Mouse (Mus musculus): ENCODE data around the gene Hist1h2be.
"Not testable (repeated sequence)": the region's sequence is repeated elsewhere in the genome, so short reads cannot be mapped to it uniquely, and the experiment has no call there.

Hist1h2be gene

DNA sequence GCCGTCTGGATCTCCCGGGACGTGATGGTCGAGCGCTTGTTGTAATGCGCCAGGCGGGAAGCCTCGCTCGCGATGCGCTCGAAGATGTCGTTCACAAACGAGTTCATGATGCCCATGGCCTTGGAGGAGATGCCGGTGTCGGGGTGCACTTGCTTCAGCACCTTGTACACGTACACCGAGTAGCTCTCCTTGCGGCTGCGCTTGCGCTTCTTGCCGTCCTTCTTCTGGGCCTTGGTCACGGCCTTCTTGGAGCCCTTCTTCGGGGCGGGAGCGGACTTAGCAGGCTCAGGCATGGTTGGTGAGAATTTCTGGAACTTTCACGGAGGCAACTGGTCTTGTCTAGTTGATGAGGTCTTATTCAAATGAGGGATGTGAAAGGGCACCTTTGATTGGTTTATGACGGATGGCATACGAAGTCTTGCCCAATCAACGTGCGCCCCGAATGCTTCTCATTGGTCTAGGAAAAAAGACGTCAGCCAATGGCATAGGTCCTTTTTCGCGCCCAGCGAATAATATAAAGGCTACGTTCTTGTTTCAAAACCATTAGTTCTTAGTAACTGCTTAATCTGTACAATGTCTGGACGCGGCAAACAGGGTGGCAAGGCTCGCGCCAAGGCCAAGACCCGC is 46.9 kb downstream of the Hist1h2be start, which contains the start of the genes Hist1h2bf and Hist1h2ad:
Hist1h2bf (minus strand) TSS at position 299 of the 627 bp plus-strand sequence.
Hist1h2ad (plus strand) TSS at position 484 of the 627 bp plus-strand sequence.
- peak; percentile 94 for DNase-seq (ENCODE audit: extremely low read depth, low read depth, low spot score)

DNA sequence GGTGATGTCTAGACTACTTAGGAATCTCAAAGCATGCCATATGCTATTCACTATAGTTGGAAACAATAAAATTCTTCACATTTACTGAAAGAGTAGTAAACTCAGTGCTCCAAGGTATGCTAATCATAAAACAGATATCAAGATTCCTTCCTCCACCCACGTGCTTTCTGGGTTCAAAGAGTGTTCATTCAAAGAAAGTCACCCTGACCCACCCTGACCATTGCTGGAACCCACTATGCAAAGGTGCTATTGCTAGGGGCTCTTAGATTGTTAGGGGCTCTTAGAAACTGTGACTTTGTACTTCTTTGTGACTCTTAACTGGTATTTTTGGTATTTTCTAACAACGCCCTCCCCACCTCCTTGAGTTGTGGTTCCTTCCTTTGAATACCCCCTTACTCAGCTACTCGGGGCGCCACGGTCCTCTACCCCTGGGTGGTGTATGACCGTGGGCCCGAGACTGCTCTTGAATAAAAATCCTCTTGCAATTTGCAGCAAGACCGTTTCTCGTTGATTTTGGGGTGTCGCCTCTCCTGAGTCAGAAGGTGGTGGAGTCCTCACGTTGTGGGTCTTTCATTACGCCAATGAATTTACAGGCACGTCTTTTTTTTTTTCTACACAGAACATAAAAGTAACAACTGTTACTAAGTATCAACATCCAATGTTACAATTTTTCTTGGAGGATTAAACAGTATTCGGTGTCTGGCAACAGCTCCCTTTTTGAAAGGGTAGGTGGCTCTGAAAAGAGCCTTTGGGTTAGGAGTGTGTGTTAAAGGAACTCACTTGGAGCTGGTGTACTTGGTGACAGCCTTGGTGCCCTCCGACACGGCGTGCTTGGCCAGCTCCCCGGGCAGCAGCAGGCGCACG is 47.7 kb downstream of the Hist1h2be start:
- not testable (repeated sequence) for DNase-seq (ENCODE audit: extremely low read depth, low read depth, low spot score)

DNA sequence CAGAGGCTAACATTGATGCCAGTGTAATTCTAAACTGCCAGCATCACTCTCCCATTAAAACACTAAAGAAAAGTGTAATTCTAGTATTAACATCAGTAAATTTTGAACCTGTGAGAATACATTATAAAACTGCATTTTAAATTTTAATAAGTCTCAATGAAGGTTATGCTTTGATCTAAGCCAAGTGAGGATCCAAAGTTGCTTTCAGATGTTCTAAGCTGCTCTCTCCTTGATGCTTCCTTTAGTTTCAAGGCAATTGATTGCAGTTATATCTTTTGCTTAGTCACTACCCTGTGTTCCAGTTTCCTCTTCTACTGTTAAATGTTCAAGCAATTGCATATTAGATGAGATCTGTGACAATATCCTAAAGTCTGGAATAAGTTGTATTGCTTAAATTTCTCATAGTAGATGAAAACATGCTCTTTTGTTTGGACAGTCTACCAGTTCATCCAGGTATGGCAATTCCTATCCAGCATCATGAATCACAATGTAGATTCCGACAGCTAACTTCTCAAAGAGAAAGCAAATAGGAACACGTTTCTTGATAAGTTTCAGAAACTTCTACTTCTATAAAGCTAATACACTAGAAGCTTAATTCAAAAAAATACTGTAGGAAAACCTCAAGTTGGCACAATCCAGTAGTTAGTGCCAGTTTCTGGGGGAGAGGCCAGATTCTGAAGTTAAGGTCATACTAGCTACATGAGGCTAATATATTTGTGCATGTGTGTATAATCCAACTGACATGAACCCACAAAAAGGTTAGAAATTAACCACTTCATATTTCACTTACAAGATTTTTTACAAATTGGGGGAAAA is 48.5 kb downstream of the Hist1h2be start:
- no peak for DNase-seq (ENCODE audit: extremely low read depth, low read depth, low spot score)

DNA sequence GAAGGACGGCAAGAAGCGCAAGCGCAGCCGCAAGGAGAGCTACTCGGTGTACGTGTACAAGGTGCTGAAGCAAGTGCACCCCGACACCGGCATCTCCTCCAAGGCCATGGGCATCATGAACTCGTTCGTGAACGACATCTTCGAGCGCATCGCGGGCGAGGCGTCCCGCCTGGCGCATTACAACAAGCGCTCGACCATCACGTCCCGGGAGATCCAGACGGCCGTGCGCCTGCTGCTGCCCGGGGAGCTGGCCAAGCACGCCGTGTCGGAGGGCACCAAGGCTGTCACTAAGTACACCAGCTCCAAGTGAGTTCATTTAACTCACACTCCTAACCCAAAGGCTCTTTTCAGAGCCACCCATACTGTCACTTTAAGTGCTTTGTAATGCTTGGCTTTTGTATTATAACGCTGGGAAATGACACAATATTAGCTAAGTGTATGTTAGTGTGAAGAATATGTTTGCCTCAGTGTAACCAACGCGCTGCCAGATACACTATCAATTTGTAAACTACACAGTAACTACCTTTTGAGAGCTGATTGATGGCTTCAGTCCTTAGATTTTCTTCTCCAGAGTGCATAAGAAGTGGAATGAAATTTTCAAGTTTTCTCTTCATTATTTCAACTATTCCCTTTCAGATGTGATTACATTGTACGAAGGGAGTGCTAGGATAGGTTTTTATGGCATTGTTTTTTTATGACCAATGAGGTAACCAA is 49.3 kb downstream of the Hist1h2be start:
- DNase-seq (ENCODE audit: extremely low read depth, low read depth, low spot score) = not testable (repeated sequence)

DNA sequence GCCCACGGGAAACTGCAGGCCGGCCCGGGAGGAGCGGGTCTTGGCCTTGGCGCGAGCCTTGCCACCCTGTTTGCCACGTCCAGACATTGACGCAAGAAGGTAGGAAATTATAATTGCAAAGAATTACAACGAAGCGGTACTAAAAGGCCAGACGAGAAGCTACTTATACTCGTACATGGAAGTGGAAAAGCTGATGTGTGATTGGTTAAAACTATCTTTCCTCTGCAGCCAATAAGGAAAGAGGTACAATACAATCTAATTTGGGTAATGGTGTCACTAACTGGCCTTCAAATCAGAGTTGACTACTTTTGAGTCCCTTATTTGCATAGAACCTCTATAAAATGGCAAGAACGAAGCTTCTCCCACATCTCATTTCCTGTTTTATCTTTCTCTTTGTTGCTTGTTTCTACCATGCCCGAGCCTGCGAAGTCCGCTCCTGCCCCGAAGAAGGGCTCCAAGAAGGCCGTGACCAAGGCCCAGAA is 49.9 kb downstream of the Hist1h2be start, which contains the start of the genes Hist1h2ae and Hist1h2bg:
Hist1h2ae (minus strand) TSS at position 199 of the 482 bp plus-strand sequence.
Hist1h2bg (plus strand) TSS at position 375 of the 482 bp plus-strand sequence.
- peak; percentile 97 for DNase-seq (ENCODE audit: extremely low read depth, low read depth, low spot score)

DNA sequence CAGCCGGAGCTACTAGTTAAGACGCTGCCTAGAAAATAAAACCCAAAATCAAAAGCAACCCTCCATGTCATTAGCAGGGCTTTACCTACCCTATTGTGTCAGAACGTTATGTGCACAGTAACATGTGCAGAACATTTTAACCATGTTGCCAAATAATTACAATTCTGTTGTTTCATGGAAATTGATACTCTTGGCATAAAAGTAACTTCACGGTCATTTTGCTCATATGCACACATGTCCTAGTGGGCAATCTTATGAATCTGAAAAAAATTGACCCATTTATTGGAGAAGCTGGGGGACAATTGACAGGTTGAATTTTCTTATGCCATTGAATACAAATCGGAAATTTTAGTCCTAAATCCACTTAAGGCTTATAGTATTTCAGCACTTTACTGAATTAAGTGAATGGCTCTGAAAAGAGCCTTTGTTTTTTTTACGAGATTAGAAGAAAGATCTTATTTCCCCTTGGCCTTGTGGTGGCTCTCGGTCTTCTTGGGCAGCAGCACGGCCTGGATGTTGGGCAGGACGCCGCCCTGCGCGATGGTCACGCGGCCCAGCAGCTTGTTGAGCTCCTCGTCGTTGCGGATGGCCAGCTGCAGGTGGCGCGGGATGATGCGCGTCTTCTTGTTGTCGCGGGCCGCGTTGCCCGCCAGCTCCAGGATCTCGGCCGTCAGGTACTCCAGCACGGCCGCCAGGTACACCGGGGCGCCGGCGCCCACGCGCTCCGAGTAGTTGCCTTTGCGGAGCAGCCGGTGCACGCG is 50.5 kb downstream of the Hist1h2be start:
- not testable (repeated sequence) for DNase-seq (ENCODE audit: extremely low read depth, low read depth, low spot score)

DNA sequence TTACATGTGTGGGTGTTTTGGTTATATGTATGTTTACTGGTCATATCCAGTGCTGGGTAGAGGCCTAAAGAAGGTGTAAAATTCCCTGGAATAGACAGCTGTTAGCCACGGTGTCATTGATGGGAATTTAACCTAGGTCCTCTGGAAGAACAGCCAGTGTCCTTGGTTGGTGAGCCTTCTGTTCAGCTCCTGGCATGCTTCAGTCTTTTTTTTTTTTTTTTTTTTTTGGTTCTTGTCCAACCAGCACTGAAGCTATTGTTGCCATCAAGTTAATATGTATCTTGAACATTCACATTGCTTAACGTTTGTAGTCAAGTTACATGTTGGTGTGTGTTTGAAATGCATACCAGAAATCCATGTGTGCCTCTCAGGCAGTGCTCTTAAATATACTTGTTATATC is 56.4 kb downstream of the Hist1h2be start:
- DNase-seq (ENCODE audit: extremely low read depth, low read depth, low spot score) = no peak

DNA sequence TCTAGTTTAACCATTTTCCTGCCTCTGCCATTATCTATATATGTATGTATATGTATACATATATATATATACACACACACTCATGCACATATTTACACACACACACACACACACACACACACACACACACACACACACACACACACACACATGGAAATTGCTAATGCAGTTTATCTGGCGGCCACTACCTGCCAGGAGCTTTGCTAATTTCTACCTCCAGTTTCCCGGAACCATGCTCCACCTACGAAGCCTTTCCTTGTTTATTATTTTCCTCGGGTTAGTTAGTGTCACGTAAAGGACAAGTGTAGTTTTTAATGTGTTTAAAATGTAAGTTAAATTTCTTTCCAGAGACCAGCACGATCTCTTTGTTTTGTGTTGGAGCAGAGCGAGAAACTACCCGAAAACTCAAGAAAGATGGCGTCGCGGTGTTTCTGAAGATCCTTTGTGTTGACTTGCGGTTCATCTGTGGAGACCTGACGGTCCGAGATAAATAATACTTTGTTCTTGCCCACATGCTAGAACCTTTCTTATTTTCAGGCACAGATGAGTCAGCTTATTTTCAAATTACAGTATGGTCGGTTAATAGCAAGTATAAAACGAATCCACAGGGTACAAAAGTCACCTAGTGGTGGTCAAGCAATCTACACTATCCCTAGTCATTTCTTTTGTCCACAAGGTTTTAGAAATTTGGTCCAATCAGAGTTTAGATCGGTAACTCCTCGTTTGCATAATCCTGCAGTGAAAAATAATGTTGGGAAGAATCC is 58.0 kb downstream of the Hist1h2be start:
- no peak for DNase-seq (ENCODE audit: extremely low read depth, low read depth, low spot score)

DNA sequence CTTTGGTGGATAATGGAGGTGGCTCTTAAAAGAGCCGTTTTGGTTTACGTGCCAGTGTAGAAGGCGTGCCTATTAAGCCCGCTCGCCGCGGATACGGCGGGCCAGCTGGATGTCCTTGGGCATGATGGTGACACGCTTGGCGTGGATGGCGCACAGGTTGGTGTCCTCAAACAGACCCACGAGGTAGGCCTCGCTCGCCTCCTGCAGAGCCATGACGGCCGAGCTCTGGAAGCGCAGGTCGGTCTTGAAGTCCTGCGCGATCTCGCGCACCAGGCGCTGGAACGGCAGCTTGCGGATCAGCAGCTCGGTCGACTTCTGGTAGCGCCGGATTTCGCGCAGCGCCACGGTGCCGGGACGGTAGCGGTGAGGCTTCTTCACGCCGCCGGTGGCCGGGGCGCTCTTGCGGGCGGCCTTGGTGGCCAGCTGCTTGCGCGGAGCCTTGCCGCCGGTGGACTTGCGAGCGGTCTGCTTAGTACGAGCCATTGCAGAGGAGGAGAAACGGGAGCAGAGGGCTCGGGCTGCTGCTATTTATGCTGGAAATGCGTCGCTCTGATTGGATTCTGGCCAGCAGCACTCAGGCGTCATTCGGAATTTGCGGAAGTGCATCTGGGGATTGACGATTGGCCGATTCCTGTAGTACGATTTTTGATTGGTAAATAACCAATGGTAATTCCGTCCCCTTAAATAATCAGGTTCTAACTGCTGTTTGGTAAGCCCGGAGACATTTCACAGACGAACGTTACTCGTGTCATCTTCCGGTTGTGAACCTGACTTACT is 58.9 kb downstream of the Hist1h2be start, which contains the start of gene Hist1h3e:
Hist1h3e (minus strand) TSS at position 487 of the 777 bp plus-strand sequence.
- peak; percentile 92 for DNase-seq (ENCODE audit: extremely low read depth, low read depth, low spot score)

DNA sequence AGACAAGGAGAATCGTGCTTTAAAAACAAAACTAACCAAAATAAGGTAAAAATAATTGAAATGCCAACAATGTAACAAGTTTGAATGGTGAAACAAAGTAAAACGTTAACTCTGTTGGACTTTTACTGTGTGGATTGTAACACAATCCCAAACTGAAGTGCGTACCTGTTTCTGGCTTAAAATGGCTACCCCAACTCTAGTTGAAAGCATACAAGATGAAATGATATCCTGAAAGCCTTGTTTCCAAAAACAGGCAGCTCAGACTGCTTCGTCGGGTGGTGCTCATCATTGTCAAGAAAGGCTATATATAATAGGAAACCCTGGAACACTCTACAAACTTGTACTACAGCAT is 59.4 kb downstream of the Hist1h2be start:
- not testable (repeated sequence) for DNase-seq (ENCODE audit: extremely low read depth, low read depth, low spot score)

DNA sequence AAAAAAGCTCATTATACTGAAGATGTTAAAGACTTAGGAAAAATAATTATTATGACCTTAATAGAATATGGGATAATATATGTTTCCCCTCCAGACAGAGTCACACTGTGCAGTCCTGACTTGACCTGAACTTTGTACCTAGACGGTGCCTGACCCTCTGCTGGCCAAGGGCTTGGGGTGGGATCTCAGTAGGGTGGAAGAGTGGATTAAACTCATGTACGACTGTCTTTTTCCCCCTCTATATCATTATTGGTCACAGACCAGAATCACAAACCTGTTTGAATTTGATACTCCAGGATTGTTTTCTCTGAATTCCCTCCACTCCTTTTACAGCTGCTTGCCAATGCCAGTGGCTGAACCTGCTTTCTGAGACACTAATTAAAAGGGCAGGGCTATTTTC is 60.2 kb downstream of the Hist1h2be start:
- not testable (repeated sequence) for DNase-seq (ENCODE audit: extremely low read depth, low read depth, low spot score)

DNA sequence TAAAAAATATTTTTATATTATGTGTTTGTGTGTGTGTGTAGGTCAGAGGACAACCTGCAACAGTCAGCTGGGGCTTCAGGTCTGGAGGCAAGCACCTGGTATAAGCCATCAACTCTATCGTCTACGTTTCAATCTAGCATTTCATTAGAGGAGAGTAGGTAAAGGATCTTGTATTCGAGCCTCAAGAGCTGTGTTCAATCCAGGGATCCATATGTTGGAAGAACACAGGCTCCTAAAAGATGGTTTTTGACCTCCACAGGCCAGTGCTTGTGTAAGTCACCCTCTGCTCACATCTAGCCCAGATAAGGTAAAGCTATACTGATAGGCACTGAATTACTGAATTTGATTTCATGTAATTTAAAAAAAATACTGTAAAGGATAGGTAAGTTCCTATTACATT is 64.0 kb downstream of the Hist1h2be start:
- DNase-seq (ENCODE audit: extremely low read depth, low read depth, low spot score) = no peak

DNA sequence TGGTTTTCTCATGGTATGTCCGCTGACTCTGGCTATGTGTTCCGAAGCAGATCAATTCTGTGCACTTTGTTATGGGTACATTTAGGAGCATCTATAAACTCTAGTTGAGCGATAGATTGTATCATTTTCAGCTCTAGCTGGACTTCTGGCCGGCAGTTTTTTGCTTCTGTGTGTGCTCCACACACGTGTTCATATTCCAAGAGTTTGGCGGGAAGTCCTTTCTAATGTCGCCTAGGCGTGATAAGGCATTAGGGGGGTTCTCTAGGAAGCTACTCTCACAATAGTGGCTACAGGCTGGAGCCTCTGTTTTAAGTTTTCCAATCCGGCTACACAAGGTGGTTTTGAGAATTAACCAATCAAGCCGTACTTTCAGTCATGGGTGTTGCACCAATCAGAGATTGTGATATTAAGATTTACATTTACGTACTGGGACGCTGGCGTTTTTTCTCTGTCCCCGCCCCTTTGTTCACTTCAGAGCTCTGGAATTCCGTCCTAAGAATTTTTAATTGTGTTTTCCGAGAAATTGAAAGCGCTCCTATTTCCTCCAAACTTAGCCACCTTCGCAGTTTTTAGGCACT is 65.0 kb downstream of the Hist1h2be start:
- DNase-seq (ENCODE audit: extremely low read depth, low read depth, low spot score) = peak; percentile 72

DNA sequence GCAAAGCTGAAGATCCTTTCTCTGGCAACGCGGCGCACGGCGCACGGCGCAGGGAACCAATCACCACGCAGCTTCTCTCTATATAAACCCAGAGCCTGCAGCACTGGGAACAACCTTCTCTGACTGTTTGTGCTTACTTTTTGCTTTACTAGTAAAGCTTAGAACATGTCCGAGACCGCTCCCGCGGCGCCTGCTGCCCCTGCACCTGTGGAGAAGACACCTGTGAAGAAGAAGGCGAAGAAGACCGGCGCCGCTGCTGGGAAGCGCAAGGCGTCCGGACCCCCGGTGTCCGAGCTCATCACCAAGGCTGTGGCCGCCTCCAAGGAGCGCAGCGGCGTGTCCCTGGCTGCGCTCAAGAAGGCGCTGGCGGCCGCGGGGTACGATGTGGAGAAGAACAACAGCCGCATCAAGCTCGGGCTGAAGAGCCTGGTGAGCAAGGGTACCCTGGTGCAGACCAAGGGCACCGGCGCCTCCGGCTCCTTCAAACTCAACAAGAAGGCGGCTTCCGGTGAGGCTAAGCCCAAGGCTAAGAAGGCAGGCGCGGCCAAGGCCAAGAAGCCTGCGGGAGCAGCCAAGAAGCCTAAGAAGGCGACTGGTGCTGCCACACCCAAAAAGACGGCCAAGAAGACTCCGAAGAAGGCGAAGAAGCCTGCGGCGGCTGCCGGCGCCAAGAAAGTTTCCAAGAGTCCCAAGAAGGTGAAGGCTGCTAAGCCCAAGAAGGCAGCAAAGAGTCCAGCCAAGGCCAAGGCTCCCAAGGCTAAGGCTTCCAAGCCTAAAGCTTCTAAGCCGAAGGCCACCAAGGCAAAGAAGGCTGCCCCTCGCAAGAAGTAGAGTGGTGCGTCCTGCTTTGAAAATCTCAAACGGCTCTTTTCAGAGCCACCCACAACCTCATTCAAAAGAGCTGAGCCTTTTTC is 65.7 kb downstream of the Hist1h2be start:
- no peak for DNase-seq (ENCODE audit: extremely low read depth, low read depth, low spot score)

DNA sequence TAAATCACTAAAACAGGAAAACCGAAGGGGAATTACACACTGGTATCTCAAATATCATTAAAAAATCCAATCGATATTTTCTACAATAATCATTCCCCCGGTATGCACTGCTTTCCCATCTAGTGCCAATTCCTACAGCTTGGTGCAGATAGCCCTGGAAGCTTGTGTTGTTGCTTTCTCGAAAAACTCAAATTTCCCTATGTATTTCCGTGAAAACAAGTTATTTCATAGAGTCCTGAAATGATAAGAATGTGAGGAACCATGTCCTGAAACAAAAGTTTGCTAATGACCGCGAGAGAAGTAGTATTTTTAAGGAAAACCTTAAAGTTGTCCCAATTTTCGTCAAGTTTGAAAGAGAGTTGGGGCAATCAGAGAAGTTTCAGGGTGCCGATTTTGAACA is 66.5 kb downstream of the Hist1h2be start:
- no peak for DNase-seq (ENCODE audit: extremely low read depth, low read depth, low spot score)

DNA sequence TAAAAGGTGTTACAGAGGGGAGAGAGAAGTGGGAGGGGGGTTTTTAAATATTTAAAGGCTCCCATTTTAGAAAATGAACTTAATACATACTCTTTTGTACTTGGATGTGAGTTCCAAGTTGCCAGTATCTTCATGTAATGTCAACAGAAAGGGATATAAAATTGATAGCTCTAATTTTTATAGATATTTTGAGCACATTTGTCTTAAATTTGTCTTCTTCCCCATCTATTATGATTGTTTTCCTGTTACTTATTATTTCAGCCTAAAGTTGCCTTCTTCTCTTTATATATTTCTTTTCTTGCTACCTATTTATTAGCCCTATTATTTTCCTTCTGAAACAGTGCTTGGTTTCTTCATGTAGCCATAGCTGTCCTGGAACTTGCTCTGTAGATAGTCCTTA is 68.0 kb downstream of the Hist1h2be start, which contains the start of gene Hist1h1d:
Hist1h1d (plus strand) TSS at position 301 of the 400 bp plus-strand sequence.
- no peak for DNase-seq (ENCODE audit: extremely low read depth, low read depth, low spot score)

Data from fat pad, adult 2 months (tissue).